Mouse (Mus musculus): ENCODE data around the gene S100a4. TPM values are rescaled to one million over a fixed set of nuclear protein-coding genes. Genes with fewer than 3 reads are reported as not detected.

Gene S100a4
- total RNA-seq (2021) = 1 to 10 TPM; 6.8 to 7.0 TPM
- long read RNA-seq, experiment 1, partial matches to known transcripts = 0 of 2 reads
- long read RNA-seq, experiment 1, other reads (novel, unspliced or antisense) = 0 of 2 reads
- long read RNA-seq, experiment 2, partial matches to known transcripts = 0 of 2 reads
- long read RNA-seq, experiment 2, other reads (novel, unspliced or antisense) = 0 of 2 reads

DNA sequence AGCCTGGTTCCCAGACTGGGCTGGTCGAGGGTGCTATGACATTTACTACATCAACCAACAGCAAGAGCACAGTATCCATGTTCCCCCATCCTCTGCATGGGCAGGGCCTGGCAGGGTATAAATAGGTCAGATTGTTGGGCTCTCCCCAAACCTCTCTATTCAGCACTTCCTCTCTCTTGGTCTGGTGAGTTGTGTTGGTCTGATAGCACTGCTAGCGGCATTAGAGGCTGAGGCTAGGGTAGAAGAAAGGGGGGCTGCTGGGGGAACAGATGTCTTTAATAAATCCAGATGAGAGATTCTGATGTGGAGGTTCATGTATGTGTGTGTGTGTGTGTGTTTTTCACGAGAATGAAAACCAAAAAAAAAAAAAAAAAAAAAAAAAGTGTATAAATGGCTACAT lies at the start of gene S100a4:
S100a4 (plus strand) TSS at position 149 of the 400 bp plus-strand sequence.
- intact Hi-C loops (cut with DNase I) = no loop called here
- no peak for DNase-seq (ENCODE audit: low spot score in 2 of 2)

DNA sequence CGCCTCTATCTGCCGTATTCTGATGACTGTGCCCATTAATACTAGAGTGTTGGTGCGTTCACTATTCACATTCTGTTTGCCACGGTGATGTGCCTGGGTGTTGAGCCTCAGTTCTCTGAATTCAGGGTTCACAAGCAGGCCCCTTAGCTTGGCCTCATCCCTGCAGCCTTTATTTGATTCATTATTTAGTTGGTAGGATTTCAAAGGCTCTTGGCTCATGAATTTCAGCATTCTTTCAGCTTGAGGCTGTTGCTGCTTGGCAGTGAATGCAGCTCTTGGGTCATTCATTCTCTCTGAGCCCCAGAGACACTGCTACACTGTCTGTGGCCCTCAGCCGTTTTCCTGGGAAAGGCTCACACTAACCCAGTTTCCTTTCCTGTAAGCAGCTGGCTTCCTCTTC lies 47.6 kb upstream of the S100a4 start:
- DNase-seq (ENCODE audit: low spot score in 2 of 2) = peak; percentile 46 to 76
- intact Hi-C loops (cut with DNase I) = no loop called here

DNA sequence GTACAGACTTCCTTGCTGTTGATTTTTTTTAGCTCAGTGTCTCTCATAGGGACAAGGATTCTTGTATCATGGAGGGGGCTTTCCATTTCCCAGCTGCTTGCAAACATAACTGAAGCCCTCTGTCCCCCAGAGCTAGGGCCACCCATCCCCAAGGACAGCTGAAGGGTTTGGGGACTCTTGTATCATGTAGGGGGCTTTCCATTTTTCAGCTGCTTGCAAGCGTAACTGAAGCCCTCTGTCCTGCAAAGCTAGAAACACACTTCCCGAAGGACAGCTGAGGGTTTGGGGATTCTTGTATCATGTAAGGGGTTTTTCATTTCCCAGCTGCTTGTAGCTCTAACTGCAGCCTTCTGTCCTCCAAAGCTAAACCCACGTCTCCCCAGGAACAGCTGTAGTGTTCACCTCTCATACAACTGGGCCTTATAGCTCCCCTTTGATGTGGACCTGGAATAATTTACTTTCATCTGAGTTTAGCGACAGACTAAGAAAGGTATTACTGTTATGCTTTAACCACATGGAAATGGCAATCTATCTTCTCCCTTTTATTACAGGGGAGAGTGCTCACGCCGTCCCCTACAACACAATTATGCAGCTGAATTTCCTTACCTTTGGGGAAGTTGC lies 43.5 kb upstream of the S100a4 start, which contains the start of gene S100a3:
S100a3 (plus strand) TSS at position 571 of the 621 bp plus-strand sequence.
- no peak for DNase-seq (ENCODE audit: low spot score in 2 of 2)
- intact Hi-C loops (cut with DNase I) = no loop called here

DNA sequence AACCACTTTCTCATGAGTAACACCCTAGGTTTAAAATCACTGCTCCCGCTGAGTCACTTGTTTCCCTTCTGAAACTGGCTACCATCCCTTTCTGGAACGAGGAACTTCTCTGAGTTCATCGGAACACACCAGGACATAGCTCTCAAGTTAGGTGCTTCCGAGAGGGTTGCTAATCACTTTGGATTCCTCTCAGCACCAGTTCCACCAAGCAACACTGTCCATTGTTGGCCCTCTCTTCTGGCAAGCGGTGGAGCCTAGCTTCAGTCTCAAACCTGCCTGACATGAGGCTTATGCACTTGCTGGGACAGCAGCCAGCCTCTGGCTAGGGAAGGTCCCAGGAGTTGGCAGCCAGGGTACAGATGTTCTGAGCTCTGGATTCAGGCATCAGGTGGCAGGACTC lies 28.9 kb upstream of the S100a4 start:
- intact Hi-C loops (cut with DNase I) = no loop called here
- no peak for DNase-seq (ENCODE audit: low spot score in 2 of 2)

DNA sequence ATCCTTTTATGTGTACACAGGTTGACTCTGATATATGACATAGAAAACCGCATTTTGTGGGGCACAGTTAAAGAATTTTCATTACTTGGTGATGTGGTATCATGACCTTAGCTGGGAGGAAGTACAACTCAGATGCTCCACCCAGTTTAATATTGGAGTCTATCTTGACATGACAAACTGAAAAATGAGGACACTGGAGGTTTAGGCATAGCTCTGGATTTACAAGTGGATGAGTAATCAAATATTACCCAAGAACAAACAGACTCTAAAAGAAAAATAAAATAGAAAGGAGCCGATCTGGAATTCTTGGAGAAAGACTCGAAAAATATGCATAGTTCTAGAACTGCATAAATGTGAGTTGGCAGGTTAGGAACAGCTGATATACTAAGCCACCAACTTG lies 28.3 kb upstream of the S100a4 start:
- intact Hi-C loops (cut with DNase I) = no loop called here
- no peak for DNase-seq (ENCODE audit: low spot score in 2 of 2)

DNA sequence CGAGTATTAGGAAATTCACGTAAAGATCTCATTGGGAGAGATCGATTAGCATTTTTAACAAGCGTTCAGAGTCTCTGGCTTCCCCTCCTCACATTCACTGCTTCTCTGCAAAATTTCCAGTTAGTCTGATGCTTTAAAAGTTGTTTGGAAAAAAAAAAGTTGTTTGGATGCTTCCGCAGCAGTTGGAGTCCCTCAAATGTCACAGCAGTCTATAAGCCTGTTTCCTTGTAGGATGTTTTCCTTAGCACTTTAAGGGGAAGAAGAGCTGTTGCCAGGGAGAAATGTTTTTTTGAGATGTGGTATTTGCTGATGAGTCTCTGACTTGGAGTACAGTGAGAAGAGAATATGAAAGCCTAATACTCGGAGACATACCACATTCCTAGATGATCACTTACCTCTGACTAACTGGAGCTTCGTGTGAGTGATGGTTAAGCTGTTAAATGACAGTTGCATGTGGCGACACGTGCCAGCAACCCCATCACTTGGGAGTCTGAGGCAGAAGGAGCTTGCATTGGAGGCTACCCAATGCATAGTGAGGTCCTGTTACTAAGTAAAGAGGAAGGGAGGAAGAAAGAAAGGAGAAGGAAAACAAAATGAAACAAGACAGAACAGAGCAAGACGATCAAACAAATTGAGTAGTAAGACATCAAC lies 27.1 kb upstream of the S100a4 start:
- no peak for DNase-seq (ENCODE audit: low spot score in 2 of 2)
- intact Hi-C loops (cut with DNase I) = no loop called here

DNA sequence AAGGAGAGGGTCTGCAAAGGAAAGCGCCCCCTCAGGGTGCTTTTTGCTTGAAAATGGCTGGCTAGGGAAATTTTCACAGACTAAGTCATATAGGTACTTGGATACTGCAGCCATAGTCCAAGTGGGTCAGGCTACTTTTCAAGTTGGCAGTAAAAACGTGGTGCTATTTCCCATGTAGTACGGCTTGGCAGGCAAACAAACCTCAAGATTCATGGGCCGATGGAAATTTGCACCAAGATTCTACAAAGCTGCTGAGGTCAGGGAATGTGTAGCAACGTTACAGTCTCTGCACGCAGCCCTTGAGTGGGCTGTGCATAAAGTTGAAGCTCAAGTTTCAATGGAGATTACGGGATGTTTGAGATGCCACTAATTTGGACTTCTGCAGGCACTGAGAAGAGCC lies 24.1 kb upstream of the S100a4 start:
- intact Hi-C loops (cut with DNase I) = no loop called here
- DNase-seq (ENCODE audit: low spot score in 2 of 2) = no peak

DNA sequence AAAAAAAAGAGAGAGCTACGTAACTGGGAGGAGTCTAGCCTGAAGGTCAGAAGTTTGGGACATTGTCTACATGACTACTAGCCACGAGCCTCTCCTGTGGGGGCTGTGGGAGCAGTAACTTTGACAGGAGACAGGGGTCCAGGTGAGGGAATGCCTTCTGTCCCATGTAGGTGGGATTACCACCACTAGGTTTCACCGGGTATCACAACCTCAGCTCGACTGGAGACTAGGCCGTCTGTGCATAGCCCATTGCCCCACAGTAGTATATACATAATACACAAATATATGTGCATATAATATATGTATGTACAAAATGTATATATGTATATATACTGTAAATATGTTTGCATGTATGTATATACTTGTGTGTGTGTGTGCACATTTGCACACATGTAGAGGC lies 22.4 kb upstream of the S100a4 start:
- DNase-seq (ENCODE audit: low spot score in 2 of 2) = no peak
- intact Hi-C loops (cut with DNase I) = loop anchor here (5.0 kb wide), 1 partner anchor 54 kb away; the partner anchor contains the start of gene S100a14

DNA sequence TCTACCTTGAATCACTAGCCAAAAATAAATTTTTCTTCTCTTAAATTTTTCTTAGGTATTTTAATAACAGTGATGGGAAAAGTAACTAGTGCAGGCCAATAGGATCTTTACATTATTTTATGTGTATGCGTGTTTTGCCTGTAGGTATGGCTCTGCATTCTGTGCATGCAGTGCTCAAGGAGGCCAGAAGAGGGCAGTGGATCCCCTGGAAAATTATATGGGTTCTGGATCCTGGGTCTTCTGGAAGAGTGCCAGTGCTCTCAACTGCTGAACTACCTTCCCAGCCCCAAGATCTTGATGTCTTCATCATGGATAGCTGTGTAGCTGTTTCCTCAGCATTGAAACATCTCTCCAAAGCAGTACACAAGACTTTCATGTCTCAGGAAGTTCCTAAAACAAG lies 21.4 kb upstream of the S100a4 start:
- intact Hi-C loops (cut with DNase I) = loop anchor here (5.0 kb wide), 1 partner anchor 55 kb away; the partner anchor contains the start of gene S100a14
- DNase-seq (ENCODE audit: low spot score in 2 of 2) = no peak

DNA sequence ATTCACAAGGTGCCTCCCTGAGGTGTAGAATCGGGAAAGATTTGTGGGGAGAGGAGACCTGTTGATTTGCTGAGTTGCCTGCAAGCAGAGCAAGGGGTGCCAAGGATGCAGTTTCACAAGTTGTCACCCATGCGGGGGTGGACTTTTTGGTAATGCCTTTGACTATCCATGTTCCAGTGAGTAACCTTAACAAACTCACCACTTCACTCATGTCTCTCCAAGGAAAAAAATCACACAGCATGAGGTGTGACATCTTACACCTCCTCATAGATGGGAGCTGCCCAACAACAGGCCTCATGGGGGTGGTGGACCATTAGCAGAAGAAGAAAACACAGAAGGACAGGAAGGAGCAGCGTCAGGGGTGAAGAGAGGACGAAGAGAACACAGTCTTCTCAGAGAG lies 21.0 kb upstream of the S100a4 start:
- intact Hi-C loops (cut with DNase I) = loop anchor here (5.0 kb wide), 1 partner anchor 55 kb away; the partner anchor contains the start of gene S100a14
- DNase-seq (ENCODE audit: low spot score in 2 of 2) = no peak

DNA sequence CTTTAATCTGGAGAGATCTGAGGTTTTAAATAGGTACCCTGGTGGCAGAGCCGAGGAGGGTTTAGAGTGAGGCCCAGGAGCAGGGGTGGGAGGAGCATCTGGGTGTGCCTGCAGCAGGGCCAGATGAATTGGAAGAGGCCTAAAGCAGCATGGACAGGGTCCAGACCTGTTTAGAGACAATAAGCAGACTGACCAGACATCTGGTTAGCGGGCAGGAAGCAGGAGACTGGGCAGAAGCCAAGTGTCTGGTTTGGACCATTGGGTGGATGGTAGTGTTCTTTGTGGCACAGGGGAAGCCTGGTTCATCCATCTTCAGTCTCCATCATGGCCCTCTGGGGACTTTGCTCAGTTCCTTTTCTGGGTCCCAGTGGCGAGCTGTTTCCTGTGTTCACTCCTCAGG lies 19.7 kb upstream of the S100a4 start:
- DNase-seq (ENCODE audit: low spot score in 2 of 2) = no peak

DNA sequence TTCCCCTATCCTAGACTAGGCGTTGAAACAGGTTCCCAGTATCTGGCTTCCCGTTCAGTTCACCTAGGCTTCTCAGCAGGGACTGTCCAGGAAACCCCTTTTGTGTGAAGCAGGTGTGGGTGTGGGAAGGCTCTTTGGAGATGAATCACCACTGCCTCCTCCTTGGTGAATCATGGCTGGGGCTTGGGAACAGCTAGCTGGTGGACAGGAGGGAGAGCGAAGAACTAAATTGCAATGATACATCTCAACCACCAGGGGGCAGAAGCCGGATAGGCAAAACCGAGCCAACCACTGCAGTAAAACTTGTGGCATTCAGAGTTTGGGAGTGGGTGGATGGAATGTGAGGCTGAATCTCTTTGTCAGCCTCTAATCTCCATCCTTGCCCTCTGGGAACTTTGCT lies 18.0 kb upstream of the S100a4 start:
- intact Hi-C loops (cut with DNase I) = no loop called here

More for the DNA sequence above, 19.7 kb upstream of the S100a4 start:
- intact Hi-C loops (cut with DNase I) = loop anchor here (5.0 kb wide), 1 partner anchor 57 kb away; the partner anchor contains the start of gene S100a14

DNA sequence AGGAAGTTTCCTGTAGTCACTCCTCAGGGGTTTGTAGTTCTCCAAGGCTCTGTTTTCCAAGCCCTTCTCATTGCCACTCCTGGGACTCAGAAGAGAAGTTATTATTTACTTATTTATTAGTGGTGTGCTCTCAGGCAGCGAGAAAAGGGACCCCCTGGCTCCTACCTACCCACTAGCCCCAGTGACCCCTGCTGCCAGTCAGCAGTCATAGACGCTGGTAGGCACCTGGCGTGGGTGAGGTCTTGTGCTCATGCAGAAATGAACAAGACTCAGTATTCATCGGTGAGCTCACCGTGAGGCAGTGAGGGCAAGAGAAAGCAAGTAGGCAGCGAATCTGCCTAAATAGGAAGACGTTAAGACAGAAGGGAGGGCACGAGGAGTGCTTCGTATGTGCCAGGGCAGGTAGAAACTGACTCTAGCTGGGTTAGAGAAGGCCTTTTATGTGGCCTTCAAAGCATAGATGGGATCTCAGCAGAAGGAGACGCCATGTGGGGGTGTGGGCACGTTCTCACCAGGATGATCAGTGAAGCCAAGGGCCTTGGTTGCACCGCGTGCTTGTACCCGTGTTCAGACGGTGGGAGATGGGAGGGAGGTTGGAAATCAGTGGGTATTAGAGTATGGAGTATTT lies 17.4 kb upstream of the S100a4 start:
- intact Hi-C loops (cut with DNase I) = loop anchor here (2.0 kb wide), 2 partner anchors 27 to 67 kb away; partner anchors contain the start of gene S100a6

More for the DNA sequence above, 18.0 kb upstream of the S100a4 start:
- DNase-seq (ENCODE audit: low spot score in 2 of 2) = peak; percentile 67 to 81

DNA sequence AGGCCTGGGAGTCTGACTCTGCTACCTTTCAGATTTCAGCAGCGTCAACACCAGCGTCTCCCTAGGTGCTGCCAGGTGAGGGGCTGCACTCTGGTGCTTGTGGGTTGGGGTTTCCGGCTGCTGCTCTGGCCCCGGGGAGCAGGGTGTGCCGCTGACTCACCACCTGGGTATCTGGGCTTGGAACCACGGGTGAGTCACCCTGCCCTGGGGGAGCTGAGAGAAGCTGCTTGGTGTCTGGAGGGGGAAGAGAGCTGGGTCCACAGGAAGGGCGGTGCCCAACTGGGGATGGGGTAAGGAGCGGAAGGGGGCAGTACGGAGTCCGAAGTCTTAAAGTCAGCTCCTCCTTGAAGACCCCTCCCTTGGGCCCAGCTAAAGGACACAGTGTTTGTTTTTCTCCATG lies 16.7 kb upstream of the S100a4 start:
- DNase-seq (ENCODE audit: low spot score in 2 of 2) = no peak
- intact Hi-C loops (cut with DNase I) = loop anchor here (2.0 kb wide), 2 partner anchors 26 to 66 kb away; partner anchors contain the start of gene S100a6

More for the DNA sequence above, 17.4 kb upstream of the S100a4 start:
- no peak for DNase-seq (ENCODE audit: low spot score in 2 of 2)

DNA sequence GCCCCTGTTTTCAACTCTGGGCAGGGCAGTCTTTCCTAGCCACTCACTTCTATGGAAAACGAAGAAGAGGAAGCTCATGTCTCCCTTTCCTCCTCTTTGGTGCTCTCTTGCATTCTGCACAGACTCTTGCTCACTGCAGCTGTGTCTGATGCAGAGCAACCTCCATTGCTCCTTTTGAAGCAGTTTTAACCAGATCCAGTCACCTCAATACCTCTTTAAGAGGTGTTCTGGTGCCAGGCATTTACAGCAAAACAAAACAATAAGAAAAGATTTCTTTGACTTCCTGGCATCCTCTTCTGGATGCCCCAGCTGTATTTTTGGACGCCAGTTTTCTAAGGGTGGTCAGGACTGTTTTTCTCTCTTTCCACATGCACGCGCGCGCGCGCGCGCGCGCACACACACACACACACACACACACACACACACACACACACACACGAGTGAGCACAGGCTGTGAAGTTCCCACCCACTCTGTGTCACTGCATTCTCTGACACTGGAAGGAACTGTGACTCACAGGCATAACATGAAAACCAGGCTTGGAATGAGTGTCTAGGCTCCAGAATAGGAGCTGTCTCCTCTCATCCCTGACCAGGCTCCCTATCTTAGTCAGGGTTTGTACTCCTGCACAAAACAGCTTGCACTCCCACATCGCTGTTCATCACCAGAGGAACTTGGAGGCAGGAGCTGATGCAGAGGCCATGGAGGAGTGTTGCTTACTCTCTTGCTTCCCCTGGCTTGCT lies 16.0 kb upstream of the S100a4 start:
- DNase-seq (ENCODE audit: low spot score in 2 of 2) = peak; percentile 36 to 90
- intact Hi-C loops (cut with DNase I) = loop anchor here (2.0 kb wide), 2 partner anchors 25 to 65 kb away; partner anchors contain the start of gene S100a6

DNA sequence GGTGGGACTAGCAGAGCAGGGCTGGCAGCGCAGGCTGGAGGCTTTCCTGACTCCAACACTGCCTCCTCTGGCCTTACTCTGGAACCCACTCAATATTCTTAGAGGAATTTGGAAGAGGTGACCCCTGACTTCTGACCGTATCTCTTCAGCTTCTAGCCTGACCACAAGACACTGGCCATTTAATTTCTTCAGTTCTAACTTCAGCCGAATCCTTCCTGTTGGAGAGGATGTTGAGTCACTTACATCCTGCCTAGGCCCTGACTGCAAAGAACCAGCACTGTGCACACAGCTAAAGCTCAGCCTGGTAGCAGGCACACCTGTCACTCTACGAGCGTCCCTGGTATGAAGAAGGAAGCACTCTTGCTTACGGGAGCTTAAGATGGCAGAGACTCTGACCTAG lies 14.2 kb upstream of the S100a4 start:
- intact Hi-C loops (cut with DNase I) = no loop called here
- no peak for DNase-seq (ENCODE audit: low spot score in 2 of 2)

DNA sequence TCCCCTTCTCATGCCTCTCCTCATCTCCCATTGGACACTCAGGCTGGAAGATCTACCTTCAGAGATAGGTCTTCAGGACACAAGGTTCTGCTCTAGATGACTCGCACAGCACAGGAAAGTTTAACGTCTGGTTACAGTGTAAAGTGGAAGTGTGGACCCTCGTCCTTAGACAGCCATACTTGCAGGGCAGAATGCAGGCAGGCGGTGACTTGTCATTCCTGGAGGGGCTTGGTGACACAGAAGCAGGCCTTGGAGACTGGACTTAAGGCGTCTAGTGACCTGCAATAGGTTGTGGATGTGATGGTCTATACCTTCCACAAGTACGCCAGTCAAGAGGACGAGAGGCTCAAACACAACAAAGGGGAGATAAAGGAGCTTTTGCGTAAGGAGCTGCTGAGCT lies 13.6 kb upstream of the S100a4 start, which contains the start of gene S100a2:
S100a2 (plus strand) TSS at position 301 of the 400 bp plus-strand sequence.
- intact Hi-C loops (cut with DNase I) = no loop called here

DNA sequence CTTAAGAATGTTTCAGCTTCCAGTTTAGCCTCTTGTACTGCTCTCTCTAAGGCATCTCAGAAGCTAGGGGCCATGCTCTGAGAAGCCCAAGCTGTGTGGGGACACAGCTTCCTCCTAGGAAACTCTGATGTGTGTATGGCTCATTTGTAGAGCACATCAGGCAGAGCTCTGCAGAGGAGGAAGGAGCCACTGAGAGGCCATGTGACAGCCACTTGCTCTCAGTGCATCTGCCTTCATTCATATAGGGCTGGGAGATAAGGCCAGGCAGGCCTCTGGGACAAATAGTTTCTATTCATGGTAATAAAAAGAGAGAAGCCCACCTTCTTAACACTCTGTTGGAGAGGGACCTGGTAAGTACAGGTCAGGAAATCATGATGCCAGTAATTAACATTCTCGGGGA lies 9.1 kb upstream of the S100a4 start:
- DNase-seq (ENCODE audit: low spot score in 2 of 2) = no peak
- intact Hi-C loops (cut with DNase I) = no loop called here

More for the DNA sequence above, 13.6 kb upstream of the S100a4 start, which contains the start of gene S100a2:
- DNase-seq (ENCODE audit: low spot score in 2 of 2) = no peak

DNA sequence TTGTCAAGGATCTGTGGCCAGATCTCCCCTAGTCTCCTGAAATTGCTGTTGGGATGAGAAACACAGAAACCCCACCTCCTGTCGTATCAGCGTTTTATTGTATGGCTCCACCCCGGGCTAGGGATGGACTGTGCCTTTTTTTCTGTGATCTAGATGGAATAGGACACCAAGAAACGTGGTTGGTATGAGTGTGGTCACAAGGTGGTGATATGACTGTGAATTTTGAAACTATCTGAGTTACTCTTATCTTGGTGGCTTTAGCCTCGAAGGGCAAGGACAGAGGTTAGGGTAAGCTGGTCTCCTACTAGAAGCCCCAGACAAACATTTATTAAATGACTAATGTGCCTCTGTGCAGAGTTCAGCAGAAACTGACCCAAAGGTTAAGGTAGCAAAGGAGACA lies 8.0 kb upstream of the S100a4 start:
- intact Hi-C loops (cut with DNase I) = no loop called here
- DNase-seq (ENCODE audit: low spot score in 2 of 2) = no peak
